ENCODE assay signal across 12 mouse cellular contexts in genomic region chr17:6920351-6920894, GRCm38 (mm10). TPM values are rescaled to one million over a fixed set of nuclear protein-coding genes. Genes with fewer than 3 reads are reported as not detected.
"Had no signal": no experiment of that assay in that cellular context is flagged by ENCODE, and none has a peak within 500 bp of the region (broad histone marks: within the 10 kb centered on the region; RNA-seq: fewer than 3 reads in every experiment).

No protein-coding gene starts in this region.

RNA-seq across cellular contexts. Expression of gene Gm49721, which starts 58.3 kb away (rescaled TPM):
- total RNA-seq: gastrocnemius, postnatal 10 days; gastrocnemius, postnatal 25 days; granulocyte monocyte progenitor cell, adult 5-6 weeks; heart, adult 18-20 months; heart, adult 8-10 months; heart, postnatal 10 days; heart, postnatal 25 days; heart, postnatal 4 days; layer of hippocampus, postnatal 25 days had no signal
- polyA plus RNA-seq: heart, embryonic 14.5 days; kidney, embryonic 14.5 days; liver, embryonic 15.5 days had no signal
